Mouse (Mus musculus): Measurements from ENCODE around the gene Crxos. TPM values are rescaled to one million over a fixed set of nuclear protein-coding genes. Genes with fewer than 3 reads are reported as not detected.

The Crxos gene
- 0.51 and 0.73 TPM in 2 replicates for polyA plus RNA-seq (2016; fragmentation: Nextera tagmentation; extraction: Ambion mirVana)

- Histone ChIP-seq H3K9me3 (no peaks in the 10 kb centered on the region), H3K4me1 (peaks cover 7% of the 10 kb centered on the region; the same call in 1 of the 2 replicates), H3K9ac (replicated peaks) (no peak within 1 kb of the TSS), H3K27ac (replicated peaks) (peak within 1 kb of the TSS; percentile 43), H3K27me3 (no peaks in the 10 kb centered on the region), H3K4me3 (no peak within 1 kb of the TSS), H3K4me2 (replicated peaks) (0 out of 2 replicates have a peak within 1 kb of the TSS, but pooled peaks have one; percentile 21), H3K36me3 (no peaks in the 10 kb centered on the region)
- ATAC-seq (ENCODE audit: low FRiP score, low read depth), result no peak
- 86% methylated on average over 2 of the region's 2 CpGs for WGBS
These were observed at the start of gene Crxos for GRCm38 (mm10) chr7:15882317-15882716. Gene Crxos, plus strand, starts transcription at chr7:15882617.

GRCm38 (mm10) chr7:15839578-15839977 is 42.8 kb upstream of the Crxos start, which contains the start of gene Obox6:
Gene Obox6, minus strand, starts transcription at chr7:15839678.
- Histone ChIP-seq H3K4me2 (replicated peaks) (no peak within 1 kb of the TSS), H3K4me3 (no peak within 1 kb of the TSS), H3K4me1 (no peaks in the 10 kb centered on the region), H3K27ac (replicated peaks) (no peak within 1 kb of the TSS), H3K36me3 (no peaks in the 10 kb centered on the region), H3K9ac (replicated peaks) (no peak within 1 kb of the TSS), H3K9me3 (peaks cover 15% of the 10 kb centered on the region; the same call in 1 of the 2 replicates), H3K27me3 (no peaks in the 10 kb centered on the region)
- no peak for ATAC-seq (ENCODE audit: low FRiP score, low read depth)
- 88% methylated on average over 3 of the region's 3 CpGs for WGBS

GRCm38 (mm10) chr7:15859657-15860056 is 22.8 kb upstream of the Crxos start:
- no peak for ATAC-seq (ENCODE audit: low FRiP score, low read depth)

GRCm38 (mm10) chr7:15864104-15864503 is 18.3 kb upstream of the Crxos start:
- Histone ChIP-seq H3K4me2 (replicated peaks) (no peak overlapping the region), H3K4me3 (no peak overlapping the region), H3K9ac (replicated peaks) (no peak overlapping the region), H3K27me3 (no peaks in the 10 kb centered on the region), H3K4me1 (no peaks in the 10 kb centered on the region), H3K36me3 (no peaks in the 10 kb centered on the region), H3K9me3 (no peaks in the 10 kb centered on the region), H3K27ac (replicated peaks) (0 out of 2 replicates have a peak overlapping the region, but pooled peaks have one; percentile 4)
- WGBS, result 37% methylated on average over 4 of the region's 4 CpGs
- peak; percentile 69 for ATAC-seq (ENCODE audit: low FRiP score, low read depth)

More at GRCm38 (mm10) chr7:15859657-15860056, 22.8 kb upstream of the Crxos start:
- H3K36me3 ChIP-seq, result no peaks in the 10 kb centered on the region
- no peak overlapping the region for H3K9ac ChIP-seq (replicated peaks)
- H3K4me2 ChIP-seq (replicated peaks), result no peak overlapping the region
- no peaks in the 10 kb centered on the region for H3K4me1 ChIP-seq
- H3K9me3 ChIP-seq, result no peaks in the 10 kb centered on the region
- WGBS, result 50% methylated on average over 2 of the region's 2 CpGs
- H3K27me3 ChIP-seq, result no peaks in the 10 kb centered on the region
- no peak overlapping the region for H3K4me3 ChIP-seq
- H3K27ac ChIP-seq (replicated peaks), result no peak overlapping the region

GRCm38 (mm10) chr7:15879756-15880155 is 2.7 kb upstream of the Crxos start, which contains the start of gene Crx:
Gene Crx, minus strand, starts transcription at chr7:15879968.
- Histone ChIP-seq H3K27me3 (no peaks in the 10 kb centered on the region), H3K9me3 (no peaks in the 10 kb centered on the region), H3K9ac (replicated peaks) (no peak within 1 kb of the TSS), H3K36me3 (no peaks in the 10 kb centered on the region), H3K4me3 (no peak within 1 kb of the TSS), H3K27ac (replicated peaks) (no peak within 1 kb of the TSS), H3K4me1 (peaks cover 7% of the 10 kb centered on the region; the same call in 1 of the 2 replicates), H3K4me2 (replicated peaks) (no peak within 1 kb of the TSS)
- 25% methylated on average over 4 of the region's 4 CpGs for WGBS
- ATAC-seq (ENCODE audit: low FRiP score, low read depth), result no peak

GRCm38 (mm10) chr7:15881388-15881787 is 1.0 kb upstream of the Crxos start:
- no peaks in the 10 kb centered on the region for H3K27me3 ChIP-seq
- peak overlapping the region; percentile 43 for H3K27ac ChIP-seq (replicated peaks)
- no peaks in the 10 kb centered on the region for H3K36me3 ChIP-seq
- peaks cover 7% of the 10 kb centered on the region; the same call in 1 of the 2 replicates for H3K4me1 ChIP-seq
- H3K4me3 ChIP-seq, result no peak overlapping the region
- H3K9ac ChIP-seq (replicated peaks), result no peak overlapping the region
- 3% methylated on average over 7 of the region's 7 CpGs for WGBS
- H3K9me3 ChIP-seq, result no peaks in the 10 kb centered on the region
- 0 out of 2 replicates have a peak overlapping the region, but pooled peaks have one; percentile 21 for H3K4me2 ChIP-seq (replicated peaks)
- ATAC-seq (ENCODE audit: low FRiP score, low read depth), result peak; percentile 91

- Histone ChIP-seq H3K9ac (replicated peaks) (no peak overlapping the region), H3K4me2 (replicated peaks) (no peak overlapping the region), H3K4me1 (peaks cover 7% of the 10 kb centered on the region; the same call in 1 of the 2 replicates), H3K27me3 (no peaks in the 10 kb centered on the region), H3K36me3 (no peaks in the 10 kb centered on the region), H3K9me3 (no peaks in the 10 kb centered on the region), H3K27ac (replicated peaks) (peak overlapping the region; percentile 43), H3K4me3 (no peak overlapping the region)
- ATAC-seq (ENCODE audit: low FRiP score, low read depth), result peak; percentile 54; the same call in 1 of the 2 replicates
- 58% methylated on average over 3 of the region's 3 CpGs for WGBS
These were observed 586 bp upstream of the Crxos start for GRCm38 (mm10) chr7:15881831-15882230.

- Histone ChIP-seq H3K9ac (replicated peaks) (no peak overlapping the region), H3K4me1 (peaks cover 7% of the 10 kb centered on the region; the same call in 1 of the 2 replicates), H3K27ac (replicated peaks) (no peak overlapping the region), H3K9me3 (no peaks in the 10 kb centered on the region), H3K27me3 (no peaks in the 10 kb centered on the region), H3K4me2 (replicated peaks) (no peak overlapping the region), H3K4me3 (no peak overlapping the region), H3K36me3 (no peaks in the 10 kb centered on the region)
- no peak for ATAC-seq (ENCODE audit: low FRiP score, low read depth)
- WGBS, result 90% methylated on average over 2 of the region's 2 CpGs
These were observed 1.7 kb downstream of the Crxos start for GRCm38 (mm10) chr7:15884127-15884526.

- 84% methylated on average over 1 of the region's 1 CpGs for whole genome bisulfite sequencing
- Histone ChIP-seq H3K4me2 (replicated peaks) (no peak overlapping the region), H3K4me1 (no peaks in the 10 kb centered on the region), H3K9ac (replicated peaks) (no peak overlapping the region), H3K9me3 (no peaks in the 10 kb centered on the region), H3K36me3 (no peaks in the 10 kb centered on the region), H3K4me3 (no peak overlapping the region), H3K27ac (replicated peaks) (no peak overlapping the region), H3K27me3 (no peaks in the 10 kb centered on the region)
- no peak for ATAC-seq (ENCODE audit: low FRiP score, low read depth)
These were observed 11.8 kb downstream of the Crxos start for GRCm38 (mm10) chr7:15894251-15894650.

GRCm38 (mm10) chr7:15901366-15902048 is 19.1 kb downstream of the Crxos start:
- no peak overlapping the region for H3K9ac ChIP-seq (replicated peaks)
- no peak overlapping the region for H3K4me3 ChIP-seq
- 82% methylated on average over 9 of the region's 9 CpGs for WGBS
- no peak overlapping the region for H3K4me2 ChIP-seq (replicated peaks)
- no peaks in the 10 kb centered on the region for H3K36me3 ChIP-seq
- ATAC-seq (ENCODE audit: low FRiP score, low read depth), result no peak
- H3K9me3 ChIP-seq, result no peaks in the 10 kb centered on the region
- H3K27me3 ChIP-seq, result no peaks in the 10 kb centered on the region
- no peak overlapping the region for H3K27ac ChIP-seq (replicated peaks)
- no peaks in the 10 kb centered on the region for H3K4me1 ChIP-seq

- no peak overlapping the region for H3K9ac ChIP-seq (replicated peaks)
- no peak overlapping the region for H3K4me2 ChIP-seq (replicated peaks)
- WGBS, result 35% methylated on average over 7 of the region's 7 CpGs
- H3K4me1 ChIP-seq, result no peaks in the 10 kb centered on the region
- no peaks in the 10 kb centered on the region for H3K9me3 ChIP-seq
- H3K36me3 ChIP-seq, result no peaks in the 10 kb centered on the region
- no peak overlapping the region for H3K4me3 ChIP-seq
- no peak for ATAC-seq (ENCODE audit: low FRiP score, low read depth)
- no peaks in the 10 kb centered on the region for H3K27me3 ChIP-seq
- H3K27ac ChIP-seq (replicated peaks), result no peak overlapping the region
These were observed 23.4 kb downstream of the Crxos start for GRCm38 (mm10) chr7:15905861-15906260.

GRCm38 (mm10) chr7:15906602-15907001 is 24.2 kb downstream of the Crxos start:
- WGBS, result 94% methylated on average over 1 of the region's 1 CpGs
- H3K27ac ChIP-seq (replicated peaks), result no peak overlapping the region
- H3K9me3 ChIP-seq, result no peaks in the 10 kb centered on the region
- H3K36me3 ChIP-seq, result no peaks in the 10 kb centered on the region
- no peak for ATAC-seq (ENCODE audit: low FRiP score, low read depth)
- H3K4me1 ChIP-seq, result no peaks in the 10 kb centered on the region
- no peak overlapping the region for H3K9ac ChIP-seq (replicated peaks)
- H3K4me2 ChIP-seq (replicated peaks), result no peak overlapping the region
- no peak overlapping the region for H3K4me3 ChIP-seq
- H3K27me3 ChIP-seq, result no peaks in the 10 kb centered on the region

Measured in midbrain, embryonic 12.5 days (tissue).